Mouse (Mus musculus) midbrain, embryonic 13.5 days (tissue): ENCODE measurements around the gene Ubiad1. TPM values are rescaled to one million over a fixed set of nuclear protein-coding genes. Genes with fewer than 3 reads are reported as not detected.

Experiments used
- ATAC-seq: fragments of 200-750 bp; cut with Nextera tagmentation; 2 replicates; pipeline ENCODE4 v1.8.0; 2017; ENCODE audit warnings: mild to moderate bottlenecking, moderate TSS enrichment, moderate library complexity
- H3K27ac ChIP-seq: fragments of 300-500 bp; sonication (generic); 2 replicates; pipeline ENCODE4 v1.5.1; 2015; ENCODE audit warnings: inconsistent platforms, mild to moderate bottlenecking, moderate library complexity
- H3K27me3 ChIP-seq: fragments of 300-500 bp; sonication (generic); 2 replicates; pipeline ENCODE4 v1.6.1; 2015; ENCODE audit warnings: mild to moderate bottlenecking, inconsistent platforms
- H3K36me3 ChIP-seq: fragments of 300-500 bp; sonication (generic); 2 replicates; pipeline ENCODE4 v1.6.1; 2015; ENCODE audit warnings: mild to moderate bottlenecking, inconsistent platforms
- H3K4me1 ChIP-seq: fragments of 300-500 bp; sonication (generic); replicated peaks from 2 replicates; pipeline ENCODE4 v1.6.1; 2015; ENCODE audit warnings: inconsistent platforms
- H3K4me2 ChIP-seq: fragments of 300-500 bp; sonication (generic); replicated peaks from 2 replicates; pipeline ENCODE4 v1.6.1; 2015; ENCODE audit warnings: moderate library complexity, mild to moderate bottlenecking, inconsistent platforms
- H3K4me3 ChIP-seq: fragments of 300-500 bp; sonication (generic); replicated peaks from 2 replicates; pipeline ENCODE4 v1.5.1; 2015; ENCODE audit warnings: mild to moderate bottlenecking, inconsistent platforms
- H3K9ac ChIP-seq: fragments of 300-500 bp; sonication (generic); replicated peaks from 2 replicates; pipeline ENCODE4 v1.6.1; 2015; ENCODE audit warnings: mild to moderate bottlenecking, inconsistent platforms
- H3K9me3 ChIP-seq: fragments of 300-500 bp; sonication (generic); 2 replicates; pipeline ENCODE4 v1.6.1; 2016; ENCODE audit warnings: mild to moderate bottlenecking, inconsistent platforms
- WGBS: fragments of 180-500 bp; shearing (Covaris S2); methylation state at CpG from one replicate; pipeline ENCODE4 v1.1.7; 2015; 5-methylcytosine and 5-hydroxymethylcytosine counted together
- polyA plus RNA-seq: library from polyadenylated mRNA; unstranded; fragments of >200 nt; fragmentation: Nextera tagmentation; extraction: Ambion mirVana; gene quantifications from 2 replicates; pipeline ENCODE4 v1.2.1, GENCODE M21; 2015

Ubiad1 gene
- polyA plus RNA-seq, 1 experiment from 2014 or later, result 22.2 TPM

DNA sequence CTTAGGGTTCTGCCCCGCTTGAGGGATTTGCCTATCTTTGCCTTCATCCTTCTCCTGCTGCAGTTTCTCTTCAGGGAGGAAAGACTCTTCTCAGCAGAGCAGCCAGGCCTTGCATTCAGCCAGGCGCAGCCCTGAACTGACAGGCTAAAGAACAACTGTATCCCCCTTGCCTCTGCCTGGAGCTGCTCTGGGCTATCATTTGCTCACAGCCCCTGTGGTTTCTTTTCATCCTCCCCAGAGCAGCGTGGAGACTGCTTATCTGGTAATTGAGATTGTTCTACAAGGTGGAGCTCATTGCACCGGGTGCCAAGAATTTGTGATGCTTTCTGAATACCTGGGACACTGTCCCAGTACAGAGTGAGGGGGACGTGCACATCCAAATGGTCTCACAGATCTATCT lies 16.0 kb downstream of the Ubiad1 start:
- Histone ChIP-seq H3K4me3 (no peak overlapping the region), H3K27ac (no peak overlapping the region), H3K9me3 (no peaks in the 10 kb centered on the region), H3K27me3 (no peaks in the 10 kb centered on the region), H3K9ac (no peak overlapping the region; the same call in 1 of the 2 replicates), H3K4me1 (peaks cover 36% of the 10 kb centered on the region), H3K4me2 (no peak overlapping the region), H3K36me3 (0 out of 2 replicates have a peak, but pooled peaks cover 3% of the 10 kb centered on the region)
- WGBS, result 80% methylated on average over 5 of the region's 5 CpGs
- no peak for ATAC-seq

DNA sequence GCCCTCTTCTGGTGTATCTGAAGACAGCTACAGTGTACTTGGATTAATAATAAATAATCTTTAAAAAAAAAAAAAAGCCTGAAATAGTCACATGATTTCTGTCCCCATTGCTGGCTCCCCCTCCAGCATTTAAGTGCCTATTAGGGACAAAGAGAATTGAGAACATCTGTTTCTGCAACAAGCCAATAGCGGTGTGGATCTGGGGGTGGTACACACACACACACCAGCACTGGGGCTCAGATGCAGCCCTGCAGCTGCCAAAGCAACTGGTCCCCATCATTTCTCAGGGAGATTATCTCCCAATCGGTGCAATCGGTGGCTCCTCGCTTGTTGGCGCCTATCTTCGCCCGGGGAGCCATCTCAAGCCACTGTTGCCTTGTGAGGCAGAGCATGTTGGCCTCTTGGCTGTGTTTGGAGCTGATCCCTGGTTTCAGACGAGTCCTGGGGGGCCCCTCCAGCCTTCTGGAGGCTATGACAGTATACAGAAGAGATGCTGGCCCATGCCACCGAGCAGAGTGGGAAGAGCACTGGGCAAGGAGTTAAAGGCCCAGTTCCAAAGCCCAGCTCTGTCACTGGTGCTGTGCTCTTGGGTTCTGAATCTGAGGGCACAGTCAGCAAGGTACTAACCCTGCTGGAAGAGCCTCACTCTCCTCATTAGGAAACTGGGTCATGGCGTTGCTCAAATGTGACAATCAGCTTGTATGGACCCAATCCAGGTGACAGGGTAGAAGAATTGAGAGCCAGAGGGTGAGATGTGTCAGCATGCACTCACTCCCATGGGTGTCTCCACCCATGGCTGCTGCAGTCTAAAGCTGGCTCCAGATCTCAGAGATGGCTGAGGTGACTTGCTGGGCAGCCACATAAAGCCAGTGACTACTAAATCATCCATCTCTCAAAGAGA lies 17.4 kb downstream of the Ubiad1 start:
- no peak overlapping the region for H3K9ac ChIP-seq
- H3K27me3 ChIP-seq, result no peaks in the 10 kb centered on the region
- 0 out of 2 replicates have a peak, but pooled peaks cover 3% of the 10 kb centered on the region for H3K36me3 ChIP-seq
- no peak overlapping the region for H3K4me3 ChIP-seq
- ATAC-seq, result no peak
- WGBS, result 77% methylated on average over 10 of the region's 10 CpGs
- H3K27ac ChIP-seq, result no peak overlapping the region
- H3K9me3 ChIP-seq, result no peaks in the 10 kb centered on the region
- H3K4me1 ChIP-seq, result peaks cover 36% of the 10 kb centered on the region
- no peak overlapping the region for H3K4me2 ChIP-seq

DNA sequence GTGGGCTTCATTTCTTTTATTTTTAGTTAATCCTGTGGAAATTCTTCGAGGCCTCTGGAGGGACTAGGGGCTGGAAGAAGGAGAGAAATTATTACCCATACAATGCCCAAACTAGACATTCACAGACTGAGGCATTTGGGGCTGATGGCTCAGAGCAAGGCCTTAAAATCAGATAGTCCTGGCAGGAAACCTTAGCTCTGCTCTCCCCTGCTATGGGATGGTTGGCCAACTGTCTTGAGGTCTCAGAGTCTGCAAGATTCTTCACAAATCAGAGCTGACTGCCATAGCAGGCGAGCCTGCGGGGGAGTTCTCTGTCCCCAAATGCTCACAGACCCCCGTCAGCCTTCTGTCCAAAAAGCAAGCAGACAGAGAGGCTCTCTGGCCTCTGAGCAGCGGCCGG lies 27.0 kb downstream of the Ubiad1 start:
- 33% methylated on average over 6 of the region's 6 CpGs for WGBS
- ATAC-seq, result no peak
- peak overlapping the region; percentile 28; the same call in 1 of the 2 replicates for H3K9ac ChIP-seq
- H3K4me1 ChIP-seq, result peaks cover 36% of the 10 kb centered on the region
- no peaks in the 10 kb centered on the region for H3K36me3 ChIP-seq
- no peaks in the 10 kb centered on the region for H3K9me3 ChIP-seq
- H3K27me3 ChIP-seq, result peaks cover 11% of the 10 kb centered on the region
- H3K4me2 ChIP-seq, result no peak overlapping the region
- no peak overlapping the region for H3K4me3 ChIP-seq
- peak overlapping the region; percentile 76 for H3K27ac ChIP-seq

DNA sequence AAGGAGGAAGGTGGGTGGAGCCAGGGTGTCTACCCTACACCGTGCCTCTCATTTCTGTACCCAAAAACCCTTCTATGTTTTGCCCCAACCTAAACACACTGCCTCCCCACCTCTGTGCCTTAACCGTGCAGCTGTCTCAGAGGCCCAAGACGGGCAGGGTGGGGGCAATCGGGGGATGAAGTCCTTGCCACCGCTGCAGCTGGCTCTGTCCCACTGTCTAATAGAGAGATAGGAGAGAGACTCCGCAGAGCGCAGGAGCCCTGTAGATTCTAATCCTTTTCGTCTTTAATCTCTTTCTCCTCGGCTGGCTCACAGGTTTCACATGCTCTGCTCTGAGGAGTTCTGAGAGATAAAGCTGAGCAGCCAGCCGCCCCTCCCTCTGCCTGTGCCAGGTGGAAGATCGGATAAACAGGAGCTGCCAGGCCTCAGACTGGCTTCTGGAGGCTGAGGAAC lies 27.5 kb downstream of the Ubiad1 start:
- Histone ChIP-seq H3K27me3 (peaks cover 11% of the 10 kb centered on the region), H3K36me3 (no peaks in the 10 kb centered on the region), H3K9me3 (no peaks in the 10 kb centered on the region), H3K4me1 (peaks cover 36% of the 10 kb centered on the region), H3K4me3 (no peak overlapping the region), H3K4me2 (no peak overlapping the region), H3K27ac (peak overlapping the region; percentile 76), H3K9ac (0 out of 2 replicates have a peak overlapping the region, but pooled peaks have one; percentile 32)
- ATAC-seq, result peak; percentile 69
- 21% methylated on average over 11 of the region's 11 CpGs for WGBS

DNA sequence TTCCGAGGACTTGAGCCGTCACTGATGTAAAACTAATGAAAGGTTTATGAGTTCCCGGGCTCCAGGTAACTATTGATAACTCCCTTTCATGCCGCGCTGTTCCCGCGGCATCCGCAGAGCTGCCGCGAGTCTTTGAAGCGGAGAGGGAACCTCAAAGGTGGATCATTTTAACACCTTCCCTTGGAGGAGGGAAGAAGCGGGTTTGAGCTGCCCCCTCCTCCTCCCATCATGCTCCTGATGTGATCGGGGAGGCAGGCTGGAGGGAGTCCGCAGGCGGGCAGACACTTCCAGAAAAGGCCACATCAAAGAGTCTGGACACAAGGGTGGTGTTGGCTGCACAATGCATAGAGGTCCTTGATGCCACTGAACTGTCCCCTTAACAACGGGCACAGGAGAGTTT lies 29.0 kb downstream of the Ubiad1 start:
- Histone ChIP-seq H3K9ac (no peak overlapping the region), H3K27me3 (peaks cover 11% of the 10 kb centered on the region), H3K9me3 (no peaks in the 10 kb centered on the region), H3K4me3 (no peak overlapping the region), H3K27ac (peak overlapping the region; percentile 31; the same call in 1 of the 2 replicates), H3K36me3 (no peaks in the 10 kb centered on the region), H3K4me2 (peak overlapping the region; percentile 15), H3K4me1 (peaks cover 36% of the 10 kb centered on the region)
- 16% methylated on average over 16 of the region's 16 CpGs for WGBS
- peak; percentile 40 for ATAC-seq

DNA sequence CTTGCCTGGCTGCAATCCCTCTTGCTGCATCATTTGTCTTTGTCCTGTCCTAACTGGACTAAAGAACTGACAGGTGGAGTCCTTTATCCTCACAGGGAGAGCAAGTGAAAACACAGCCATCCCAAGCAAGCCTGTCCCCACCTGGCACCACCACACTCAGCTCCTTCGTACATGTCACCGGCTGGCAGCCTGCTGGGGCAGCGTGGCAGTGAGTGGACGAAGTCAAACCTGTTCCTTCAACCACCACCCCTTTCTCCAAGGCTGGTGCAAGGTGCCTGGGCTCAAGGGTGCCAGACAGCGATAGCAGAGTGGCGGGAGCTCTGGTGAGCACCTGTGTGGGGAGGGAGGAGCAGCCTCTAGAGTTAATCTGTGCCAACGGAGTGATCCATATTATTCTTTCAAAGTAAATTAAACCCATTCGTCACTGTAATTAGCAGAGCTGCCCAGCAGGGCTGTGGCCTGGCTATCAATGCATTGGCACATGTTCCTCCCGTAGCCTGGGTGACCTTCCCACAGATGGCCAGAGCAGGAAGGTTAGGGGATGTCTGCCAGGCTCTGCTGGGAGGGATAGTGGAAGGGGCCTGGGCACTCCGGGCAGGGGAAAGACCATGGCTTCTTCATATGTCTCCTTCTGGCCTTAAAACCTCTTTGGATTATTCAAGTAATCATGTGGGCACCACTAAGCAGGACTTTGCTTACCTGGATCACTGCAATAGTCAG lies 36.2 kb downstream of the Ubiad1 start:
- Histone ChIP-seq H3K36me3 (no peaks in the 10 kb centered on the region), H3K9me3 (no peaks in the 10 kb centered on the region), H3K9ac (no peak overlapping the region), H3K27me3 (peaks cover 32% of the 10 kb centered on the region), H3K4me2 (no peak overlapping the region), H3K27ac (no peak overlapping the region), H3K4me1 (peaks cover 42% of the 10 kb centered on the region), H3K4me3 (no peak overlapping the region)
- WGBS, result 83% methylated on average over 10 of the region's 10 CpGs
- no peak for ATAC-seq

DNA sequence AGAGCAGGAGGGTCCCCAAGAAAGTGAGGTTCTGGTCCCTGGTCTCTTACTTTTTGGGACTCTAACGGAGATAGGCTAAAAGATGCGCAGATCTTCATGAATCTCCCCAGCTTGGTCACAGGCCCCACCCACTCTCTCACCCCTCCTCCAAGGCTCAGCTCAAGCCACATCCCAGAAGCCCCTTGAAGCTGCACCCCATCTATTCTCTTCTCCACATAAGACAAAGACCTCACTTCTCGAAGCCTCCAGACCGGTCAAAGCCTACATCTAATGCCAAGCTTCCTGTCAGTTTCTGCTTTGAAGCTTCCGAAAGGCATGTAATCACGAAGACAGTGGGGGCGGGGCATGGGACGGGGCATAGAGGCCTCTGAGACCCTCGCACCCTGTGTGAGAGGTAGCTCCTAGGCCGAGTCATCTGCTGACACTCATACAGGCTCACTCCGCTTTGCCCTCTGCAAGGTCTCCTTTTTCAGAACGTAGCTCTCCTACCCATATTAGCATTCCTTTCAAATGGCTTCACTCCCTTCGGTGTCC lies 39.2 kb downstream of the Ubiad1 start:
- Histone ChIP-seq H3K9me3 (no peaks in the 10 kb centered on the region), H3K27ac (no peak overlapping the region), H3K9ac (no peak overlapping the region), H3K4me1 (peaks cover 44% of the 10 kb centered on the region), H3K4me2 (peak overlapping the region; percentile 15), H3K36me3 (no peaks in the 10 kb centered on the region), H3K4me3 (no peak overlapping the region), H3K27me3 (peaks cover 41% of the 10 kb centered on the region)
- 11% methylated on average over 13 of the region's 13 CpGs for WGBS
- ATAC-seq, result peak; percentile 61

DNA sequence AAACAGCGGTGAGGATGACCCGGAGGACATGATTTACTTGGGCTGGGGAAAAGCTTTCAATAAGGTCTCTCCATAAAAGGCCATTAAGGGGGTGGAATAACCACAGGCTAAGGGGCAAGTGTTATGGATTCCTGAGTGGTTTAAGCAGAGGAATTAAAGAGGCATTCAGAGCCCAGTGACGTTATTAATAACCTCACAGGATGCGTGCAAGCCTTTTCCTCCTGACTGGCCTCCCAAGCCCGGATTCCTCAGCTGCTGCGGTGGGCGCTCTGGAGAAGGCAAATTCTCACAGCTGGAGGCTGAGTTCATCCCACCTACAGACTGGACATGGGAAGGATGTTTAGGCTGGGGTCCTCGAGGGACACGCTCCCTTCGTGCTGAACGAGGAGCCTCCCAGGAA lies 39.8 kb downstream of the Ubiad1 start:
- peak overlapping the region; percentile 20 for H3K4me2 ChIP-seq

DNA sequence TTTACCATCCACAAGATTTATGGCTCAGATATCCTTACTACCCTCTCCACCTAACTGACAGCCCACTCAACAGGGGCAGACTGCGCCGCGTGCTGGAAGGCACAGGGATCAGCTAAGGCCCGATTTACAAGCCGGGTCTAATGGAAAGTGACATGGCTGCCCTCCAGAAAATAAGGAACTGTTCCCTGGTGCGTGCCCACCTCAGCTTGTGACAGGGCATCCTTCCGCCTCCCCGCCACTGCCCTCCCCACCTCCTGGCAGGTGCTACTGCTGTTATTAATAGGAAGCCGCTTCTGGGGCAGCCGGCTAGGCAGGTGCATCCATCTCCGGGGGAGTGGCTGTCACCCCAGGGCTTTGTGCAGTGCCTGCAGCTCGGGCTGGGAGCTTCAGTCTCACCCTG lies 41.2 kb downstream of the Ubiad1 start:
- Histone ChIP-seq H3K9ac (no peak overlapping the region), H3K36me3 (no peaks in the 10 kb centered on the region), H3K4me1 (peaks cover 44% of the 10 kb centered on the region), H3K27me3 (peaks cover 41% of the 10 kb centered on the region), H3K4me2 (no peak overlapping the region), H3K4me3 (no peak overlapping the region), H3K27ac (no peak overlapping the region), H3K9me3 (no peaks in the 10 kb centered on the region)
- no peak for ATAC-seq
- WGBS, result 25% methylated on average over 12 of the region's 12 CpGs

More for the DNA sequence above, 39.8 kb downstream of the Ubiad1 start:
- H3K4me1 ChIP-seq, result peaks cover 44% of the 10 kb centered on the region
- H3K9ac ChIP-seq, result no peak overlapping the region
- H3K27me3 ChIP-seq, result peaks cover 41% of the 10 kb centered on the region
- no peak overlapping the region for H3K4me3 ChIP-seq
- ATAC-seq, result 0 out of 2 replicates have a peak, but pooled peaks have one; percentile 12
- no peaks in the 10 kb centered on the region for H3K36me3 ChIP-seq
- no peaks in the 10 kb centered on the region for H3K9me3 ChIP-seq
- H3K27ac ChIP-seq, result no peak overlapping the region
- WGBS, result 11% methylated on average over 11 of the region's 11 CpGs

DNA sequence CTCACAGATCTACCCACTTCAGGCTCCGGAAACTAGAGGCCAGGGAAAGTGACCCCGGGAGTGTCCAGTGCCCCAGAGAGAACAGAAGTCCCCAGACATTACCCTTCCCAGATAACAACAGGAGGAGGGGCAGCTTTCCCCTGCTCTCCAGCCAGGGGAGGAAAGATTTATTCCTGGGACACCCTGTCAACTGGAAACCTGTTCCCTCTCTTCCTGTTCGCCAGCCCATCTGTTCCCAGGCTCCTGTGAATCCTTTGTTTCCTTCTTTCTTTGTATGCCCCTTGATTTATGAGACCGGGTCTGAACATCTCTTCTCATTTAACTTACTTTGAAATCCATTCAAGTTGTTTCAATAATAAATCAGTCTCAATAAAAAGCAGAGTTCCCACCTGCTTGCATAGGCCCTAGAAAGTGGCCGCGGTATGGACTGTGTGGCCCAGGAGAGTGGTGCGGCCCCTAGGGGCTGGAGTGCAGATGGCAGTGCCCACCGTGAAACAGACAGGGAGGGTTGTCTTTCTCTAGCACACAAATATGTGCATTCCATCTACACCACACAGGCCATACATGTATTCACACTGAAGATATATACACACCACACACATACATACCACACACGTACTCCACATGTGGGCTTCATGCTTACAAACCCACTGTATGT lies 45.0 kb downstream of the Ubiad1 start:
- no peaks in the 10 kb centered on the region for H3K9me3 ChIP-seq
- 70% methylated on average over 9 of the region's 9 CpGs for WGBS
- H3K36me3 ChIP-seq, result no peaks in the 10 kb centered on the region
- peaks cover 19% of the 10 kb centered on the region for H3K27me3 ChIP-seq
- no peak for ATAC-seq
- H3K27ac ChIP-seq, result no peak overlapping the region
- H3K4me1 ChIP-seq, result peaks cover 28% of the 10 kb centered on the region
- no peak overlapping the region for H3K4me2 ChIP-seq
- H3K9ac ChIP-seq, result no peak overlapping the region
- no peak overlapping the region for H3K4me3 ChIP-seq

DNA sequence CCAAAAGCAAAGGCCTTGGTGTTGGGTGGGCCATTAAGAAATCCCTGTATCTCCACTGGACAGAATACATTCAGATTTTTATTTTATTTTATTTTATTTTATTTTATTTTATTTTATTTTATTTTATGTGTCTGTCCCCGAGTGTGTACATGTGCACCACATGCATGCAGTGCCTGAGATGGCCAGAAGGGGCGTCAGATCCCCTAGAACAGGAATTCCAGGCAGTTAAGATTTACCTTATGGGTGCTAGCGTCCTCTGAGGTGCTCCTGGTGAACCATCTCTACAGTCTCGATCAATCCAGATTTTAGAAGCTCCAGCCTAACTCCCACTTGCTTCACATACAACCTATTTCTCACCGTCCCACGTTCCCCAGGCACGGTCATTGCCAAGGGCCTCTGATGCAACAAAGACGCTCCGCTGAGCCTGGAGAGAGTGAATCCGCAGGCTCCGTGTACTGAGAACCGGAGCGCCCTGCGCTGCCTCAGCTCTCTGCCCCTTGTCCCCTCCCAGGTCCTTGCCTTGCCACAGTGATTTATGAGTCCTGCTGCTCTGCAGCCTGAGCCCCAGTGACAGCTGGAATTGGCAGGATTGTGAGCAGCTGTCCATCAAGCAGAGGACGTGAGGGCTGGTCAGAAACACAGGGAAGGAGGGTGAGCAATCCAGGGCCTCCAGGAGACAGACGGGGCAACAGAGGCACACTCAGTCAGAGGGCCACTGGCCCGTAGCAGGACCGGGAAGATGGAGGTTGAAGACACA lies 46.9 kb downstream of the Ubiad1 start:
- Histone ChIP-seq H3K9me3 (no peaks in the 10 kb centered on the region), H3K9ac (0 out of 2 replicates have a peak overlapping the region, but pooled peaks have one; percentile 46), H3K27me3 (peaks cover 6% of the 10 kb centered on the region; the same call in 1 of the 2 replicates), H3K4me2 (no peak overlapping the region), H3K36me3 (no peaks in the 10 kb centered on the region), H3K27ac (peak overlapping the region; percentile 39), H3K4me1 (peaks cover 22% of the 10 kb centered on the region), H3K4me3 (no peak overlapping the region)
- 65% methylated on average over 18 of the region's 18 CpGs for WGBS
- peak; percentile 38; the same call in 1 of the 2 replicates for ATAC-seq
